Mouse (Mus musculus) limb, embryonic 15.5 days (tissue): ENCODE measurements around the gene Lmod2. TPM values are rescaled to one million over a fixed set of nuclear protein-coding genes. Genes with fewer than 3 reads are reported as not detected.

Experiments used
- ATAC-seq: fragments of 200-750 bp; cut with Nextera tagmentation; 2 replicates; pipeline ENCODE4 v1.8.0; 2017; ENCODE audit warnings: low read depth, moderate TSS enrichment; ENCODE audit not compliant: insufficient number of reproducible peaks, low FRiP score, low TSS enrichment
- H3K27ac ChIP-seq: fragments of 300-500 bp; sonication (generic); 2 replicates; pipeline ENCODE4 v1.5.1; 2015; ENCODE audit warnings: moderate library complexity, mild to moderate bottlenecking, inconsistent platforms
- H3K27me3 ChIP-seq: fragments of 300-500 bp; sonication (generic); 2 replicates; pipeline ENCODE4 v1.6.1; 2015; ENCODE audit warnings: inconsistent platforms
- H3K36me3 ChIP-seq: fragments of 300-500 bp; sonication (generic); 2 replicates; pipeline ENCODE4 v1.6.1; 2015; ENCODE audit warnings: inconsistent platforms
- H3K4me1 ChIP-seq: fragments of 300-500 bp; sonication (generic); 2 replicates; pipeline ENCODE4 v1.6.1; 2015; ENCODE audit warnings: inconsistent platforms
- H3K4me2 ChIP-seq: fragments of 300-500 bp; sonication (generic); 2 replicates; pipeline ENCODE4 v1.6.1; 2015; ENCODE audit warnings: mild to moderate bottlenecking, inconsistent platforms
- H3K4me3 ChIP-seq: fragments of 300-500 bp; sonication (generic); 2 replicates; pipeline ENCODE4 v1.5.1; 2015; ENCODE audit warnings: mild to moderate bottlenecking, inconsistent platforms
- H3K9ac ChIP-seq: fragments of 300-500 bp; sonication (generic); 2 replicates; pipeline ENCODE4 v1.6.1; 2015; ENCODE audit warnings: inconsistent platforms
- H3K9me3 ChIP-seq: fragments of 300-500 bp; sonication (generic); 2 replicates; pipeline ENCODE4 v1.6.1; 2016; ENCODE audit warnings: inconsistent platforms
- WGBS: fragments of 180-500 bp; shearing (Covaris S2); methylation state at CpG from one replicate; pipeline ENCODE4 v1.1.7; 2015; 5-methylcytosine and 5-hydroxymethylcytosine counted together
- polyA plus RNA-seq: library from polyadenylated mRNA; unstranded; fragments of >200 nt; fragmentation: Nextera tagmentation; extraction: Ambion mirVana; gene quantifications from 2 replicates; pipeline ENCODE4 v1.2.1, GENCODE M21; 2015

The Lmod2 gene
- polyA plus RNA-seq, 1 experiment from 2014 or later, result 2.3 TPM

GRCm38 (mm10) chr6:24647103-24647691 is 49.6 kb downstream of the Lmod2 start:
- Histone ChIP-seq H3K4me2 (no peak overlapping the region), H3K9me3 (no peaks in the 10 kb centered on the region), H3K4me3 (no peak overlapping the region), H3K27me3 (no peaks in the 10 kb centered on the region), H3K36me3 (no peaks in the 10 kb centered on the region), H3K4me1 (no peaks in the 10 kb centered on the region), H3K27ac (no peak overlapping the region), H3K9ac (no peak overlapping the region)
- 83% methylated on average over 4 of the region's 4 CpGs for WGBS
- no peak for ATAC-seq

GRCm38 (mm10) chr6:24648403-24648802 is 50.8 kb downstream of the Lmod2 start:
- ATAC-seq, result no peak
- H3K27me3 ChIP-seq, result no peaks in the 10 kb centered on the region
- WGBS, result 75% methylated on average over 4 of the region's 4 CpGs
- no peaks in the 10 kb centered on the region for H3K9me3 ChIP-seq
- no peak overlapping the region for H3K4me2 ChIP-seq
- H3K36me3 ChIP-seq, result no peaks in the 10 kb centered on the region
- H3K4me3 ChIP-seq, result no peak overlapping the region
- H3K27ac ChIP-seq, result no peak overlapping the region
- no peaks in the 10 kb centered on the region for H3K4me1 ChIP-seq
- no peak overlapping the region for H3K9ac ChIP-seq

DNA sequence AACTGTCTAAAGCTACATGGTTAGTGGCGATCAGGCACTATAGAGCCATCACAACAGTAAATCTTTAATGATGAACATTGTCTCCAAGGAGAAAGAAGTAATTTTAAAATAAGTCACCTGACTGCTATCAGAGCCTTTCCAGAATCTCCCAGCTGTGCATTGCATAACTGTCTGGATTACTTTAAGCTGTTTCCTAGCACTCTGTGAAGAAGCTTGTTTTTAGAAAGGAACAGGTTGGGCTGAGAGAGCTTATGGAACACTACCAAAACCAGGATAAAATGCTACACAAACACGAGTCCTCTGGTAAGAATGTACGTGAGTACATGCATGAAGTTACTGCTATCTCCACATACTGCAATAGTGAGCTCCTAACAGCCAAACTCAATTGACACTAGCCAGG is 53.2 kb downstream of the Lmod2 start:
- no peak for ATAC-seq
- Histone ChIP-seq H3K27me3 (no peaks in the 10 kb centered on the region), H3K4me3 (no peak overlapping the region), H3K4me1 (no peaks in the 10 kb centered on the region), H3K36me3 (no peaks in the 10 kb centered on the region), H3K9me3 (no peaks in the 10 kb centered on the region), H3K4me2 (no peak overlapping the region), H3K9ac (no peak overlapping the region), H3K27ac (no peak overlapping the region)
- 74% methylated on average over 3 of the region's 3 CpGs for WGBS

GRCm38 (mm10) chr6:24651538-24651937 is 54.0 kb downstream of the Lmod2 start:
- Histone ChIP-seq H3K27ac (no peak overlapping the region), H3K4me3 (no peak overlapping the region), H3K4me2 (no peak overlapping the region), H3K36me3 (no peaks in the 10 kb centered on the region), H3K9me3 (no peaks in the 10 kb centered on the region), H3K27me3 (no peaks in the 10 kb centered on the region), H3K9ac (no peak overlapping the region), H3K4me1 (no peaks in the 10 kb centered on the region)
- 76% methylated on average over 7 of the region's 7 CpGs for WGBS
- no peak for ATAC-seq

Other genes with a start within 250 kb of the Lmod2 start
- gene Iqub, start 82.7 kb upstream of the Lmod2 start, polyA plus RNA-seq, result 0.05 TPM in 1 of 2 replicates, not detected in the other
- gene Ndufa5, start 69.7 kb upstream of the Lmod2 start, polyA plus RNA-seq, result 305 and 311 TPM in 2 replicates
- gene Asb15, start 69.6 kb upstream of the Lmod2 start, polyA plus RNA-seq, result 0.05 TPM in 1 of 2 replicates, not detected in the other
- 63.0 and 65.8 TPM in 2 replicates for gene Wasl, start 67.2 kb downstream of the Lmod2 start, polyA plus RNA-seq
- gene Hyal6, start 135.5 kb downstream of the Lmod2 start, polyA plus RNA-seq, result not detected in 2 replicates
- gene Hyal4, start 150.6 kb downstream of the Lmod2 start, polyA plus RNA-seq, result 0.05 and 0.11 TPM in 2 replicates
- gene Spam1, start 193.4 kb downstream of the Lmod2 start, polyA plus RNA-seq, result not detected in 2 replicates